Mouse (Mus musculus) liver, adult 2 months (tissue): ENCODE measurements around the gene Unc119b.

ENCODE experiments used
- CTCF ChIP-seq: fragments of 200-500 bp; IDR thresholded peaks from 2 replicates; pipeline ENCODE4 v1.5.1; 2011; ENCODE audit warnings: low read depth, low read length, control low read depth
- POLR2A ChIP-seq: fragments of 200-500 bp; IDR thresholded peaks from 2 replicates; pipeline ENCODE4 v1.6.1; 2011; ENCODE audit warnings: low read length, control low read depth; ENCODE audit not compliant: insufficient read depth; ENCODE audit errors: extremely low read depth

DNA sequence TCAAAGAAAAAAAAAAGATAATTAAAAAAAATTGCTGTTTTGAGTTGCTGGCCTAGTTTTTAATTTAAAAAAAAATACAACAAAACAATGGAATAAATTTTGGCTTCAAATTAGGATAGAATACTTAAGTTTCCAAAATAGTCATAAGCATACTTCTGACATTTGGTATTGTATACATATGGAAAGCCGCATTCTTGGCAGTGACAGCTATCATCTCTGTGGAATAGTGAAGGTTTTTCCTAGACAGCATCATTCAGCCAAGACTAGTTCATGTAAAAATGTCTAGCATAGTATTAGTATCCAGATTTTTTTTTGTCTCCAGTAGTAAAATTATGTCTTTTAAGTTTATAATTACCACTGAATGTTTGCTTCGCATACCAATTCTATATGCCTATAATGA, 49.1 kb downstream of the Unc119b start:
- TF ChIP-seq POLR2A (no peak), CTCF (no peak)
